Mouse (Mus musculus) erythroblast, embryonic 14.5 days (primary cell): ENCODE measurements around the gene D1Ertd622e. TPM values are rescaled to one million over a fixed set of nuclear protein-coding genes. Genes with fewer than 3 reads are reported as not detected.

Experiments used
- H3K27me3 ChIP-seq: 2 replicates; pipeline ENCODE4 v1.6.1; 2012; ENCODE audit warnings: inconsistent platforms; ENCODE audit not compliant: control insufficient read depth
- H3K36me3 ChIP-seq: 2 replicates; pipeline ENCODE4 v1.6.1; 2012; ENCODE audit warnings: mild to moderate bottlenecking, inconsistent platforms; ENCODE audit not compliant: control insufficient read depth
- H3K4me1 ChIP-seq: 2 replicates; pipeline ENCODE4 v1.6.1; 2012; ENCODE audit warnings: inconsistent platforms; ENCODE audit not compliant: control insufficient read depth
- H3K4me3 ChIP-seq: replicated peaks from 2 replicates; pipeline ENCODE3; 2012; ENCODE audit warnings: moderate library complexity, mild to moderate bottlenecking, inconsistent platforms
- H3K9me3 ChIP-seq: 2 replicates; pipeline ENCODE4 v1.6.1; 2012; ENCODE audit warnings: low read length, inconsistent platforms, mixed read lengths; ENCODE audit not compliant: control insufficient read depth
- GATA1 ChIP-seq: IDR thresholded peaks from 2 replicates; pipeline ENCODE4 v1.6.1; 2012; ENCODE audit warnings: low read length, inconsistent platforms, mixed read lengths
- TAL1 ChIP-seq: IDR thresholded peaks from 3 replicates; pipeline ENCODE4 v1.6.1; 2012; ENCODE audit warnings: low read length, inconsistent platforms, mixed read lengths
- polyA plus RNA-seq: library from polyadenylated mRNA; stranded (reverse); fragments of >175 nt; gene quantifications from 2 replicates; pipeline ENCODE4 v1.2.3, GENCODE M21; 2012

D1Ertd622e gene
- polyA plus RNA-seq, 1 experiment: 3.7 TPM

GRCm38 (mm10) chr1:97676115-97676514 lies 14.2 kb upstream of the D1Ertd622e start:
- Histone ChIP-seq H3K4me3 (no peak overlapping the region), H3K27me3 (peaks cover 2% of the 10 kb centered on the region; the same call in 1 of the 2 replicates), H3K36me3 (no peaks in the 10 kb centered on the region), H3K4me1 (peaks cover 5% of the 10 kb centered on the region), H3K9me3 (no peaks in the 10 kb centered on the region)
- TF ChIP-seq TAL1 (no peak), GATA1 (no peak)

DNA sequence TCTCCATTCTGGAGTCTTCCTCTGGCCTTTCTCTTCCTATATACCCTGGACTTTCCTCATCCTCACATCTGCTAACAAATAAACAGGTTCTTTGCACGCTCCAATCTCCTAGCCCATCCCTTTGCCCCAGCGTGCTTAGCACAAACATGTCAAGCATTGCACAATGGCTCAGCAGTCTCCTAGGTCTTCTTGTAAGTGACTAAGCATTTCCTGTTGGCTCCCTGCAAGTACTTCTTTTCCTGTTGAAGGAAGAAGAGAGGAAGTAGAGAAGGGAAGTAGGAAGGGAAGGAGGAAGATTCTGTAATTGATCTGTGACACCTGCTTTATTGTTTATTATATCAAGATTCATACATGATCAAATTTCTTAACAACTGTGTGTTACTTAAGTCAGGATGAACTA lies 11.0 kb upstream of the D1Ertd622e start:
- Histone ChIP-seq H3K4me3 (no peak overlapping the region), H3K9me3 (no peaks in the 10 kb centered on the region), H3K27me3 (peaks cover 13% of the 10 kb centered on the region), H3K36me3 (no peaks in the 10 kb centered on the region), H3K4me1 (peaks cover 5% of the 10 kb centered on the region)
- TF ChIP-seq GATA1 (no peak), TAL1 (no peak)

- Histone ChIP-seq H3K4me1 (peaks cover 5% of the 10 kb centered on the region), H3K4me3 (no peak overlapping the region), H3K27me3 (peaks cover 34% of the 10 kb centered on the region), H3K36me3 (no peaks in the 10 kb centered on the region), H3K9me3 (no peaks in the 10 kb centered on the region)
- TF ChIP-seq TAL1 (no peak), GATA1 (no peak)
Measured at GRCm38 (mm10) chr1:97667288-97667687, 5.4 kb upstream of the D1Ertd622e start.

GRCm38 (mm10) chr1:97662324-97662723 lies 450 bp upstream of the D1Ertd622e start:
- Histone ChIP-seq H3K4me1 (peaks cover 27% of the 10 kb centered on the region), H3K27me3 (peaks cover 23% of the 10 kb centered on the region), H3K4me3 (peak overlapping the region; percentile 97), H3K36me3 (peaks cover 28% of the 10 kb centered on the region), H3K9me3 (no peaks in the 10 kb centered on the region)
- TF ChIP-seq GATA1 (no peak), TAL1 (no peak)

GRCm38 (mm10) chr1:97660687-97661405 lies 1.0 kb downstream of the D1Ertd622e start:
- H3K27me3 ChIP-seq: peaks cover 21% of the 10 kb centered on the region

DNA sequence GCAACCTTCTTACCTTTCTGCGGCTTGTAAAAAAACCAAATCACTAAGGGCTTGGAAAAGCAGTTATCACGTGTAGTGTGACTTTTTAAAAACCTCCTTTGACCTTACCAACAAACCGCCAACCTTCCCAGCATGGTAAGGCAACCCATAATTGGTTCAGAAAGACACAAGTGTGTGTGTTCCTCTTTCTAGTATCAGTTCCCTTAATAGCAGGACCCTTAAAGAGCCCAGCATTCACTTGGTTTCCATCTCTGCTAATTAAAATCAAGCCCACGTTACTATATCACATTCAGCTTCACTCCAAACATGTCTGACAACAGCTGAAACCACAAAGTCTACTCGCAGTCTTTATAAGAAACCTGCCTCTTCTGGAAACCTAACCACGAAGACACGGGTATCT lies 2.5 kb downstream of the D1Ertd622e start:
- Histone ChIP-seq H3K9me3 (no peaks in the 10 kb centered on the region), H3K4me3 (peak overlapping the region; percentile 97), H3K27me3 (peaks cover 13% of the 10 kb centered on the region), H3K4me1 (peaks cover 54% of the 10 kb centered on the region), H3K36me3 (peaks cover 57% of the 10 kb centered on the region)
- TF ChIP-seq GATA1: no peak
- no peak for TF ChIP-seq TAL1

More at GRCm38 (mm10) chr1:97660687-97661405, 1.0 kb downstream of the D1Ertd622e start:
- Histone ChIP-seq H3K4me3 (peak overlapping the region; percentile 97), H3K4me1 (peaks cover 42% of the 10 kb centered on the region), H3K9me3 (no peaks in the 10 kb centered on the region), H3K36me3 (peaks cover 43% of the 10 kb centered on the region)
- TF ChIP-seq GATA1: peak; percentile 96
- TF ChIP-seq TAL1: peak; percentile 94

- Histone ChIP-seq H3K4me3 (peak overlapping the region; percentile 97), H3K27me3 (peaks cover 4% of the 10 kb centered on the region), H3K36me3 (peaks cover 73% of the 10 kb centered on the region), H3K4me1 (peaks cover 63% of the 10 kb centered on the region), H3K9me3 (no peaks in the 10 kb centered on the region)
- TF ChIP-seq GATA1: no peak
- no peak for TF ChIP-seq TAL1
Measured at GRCm38 (mm10) chr1:97657786-97658185, 4.1 kb downstream of the D1Ertd622e start.

GRCm38 (mm10) chr1:97657201-97657600 lies 4.7 kb downstream of the D1Ertd622e start:
- peaks cover 79% of the 10 kb centered on the region for H3K36me3 ChIP-seq
- TF ChIP-seq TAL1 (no peak), GATA1 (no peak)
- peaks cover 64% of the 10 kb centered on the region for H3K4me1 ChIP-seq
- H3K9me3 ChIP-seq: no peaks in the 10 kb centered on the region
- H3K27me3 ChIP-seq: no peaks in the 10 kb centered on the region
- H3K4me3 ChIP-seq: peak overlapping the region; percentile 97

DNA sequence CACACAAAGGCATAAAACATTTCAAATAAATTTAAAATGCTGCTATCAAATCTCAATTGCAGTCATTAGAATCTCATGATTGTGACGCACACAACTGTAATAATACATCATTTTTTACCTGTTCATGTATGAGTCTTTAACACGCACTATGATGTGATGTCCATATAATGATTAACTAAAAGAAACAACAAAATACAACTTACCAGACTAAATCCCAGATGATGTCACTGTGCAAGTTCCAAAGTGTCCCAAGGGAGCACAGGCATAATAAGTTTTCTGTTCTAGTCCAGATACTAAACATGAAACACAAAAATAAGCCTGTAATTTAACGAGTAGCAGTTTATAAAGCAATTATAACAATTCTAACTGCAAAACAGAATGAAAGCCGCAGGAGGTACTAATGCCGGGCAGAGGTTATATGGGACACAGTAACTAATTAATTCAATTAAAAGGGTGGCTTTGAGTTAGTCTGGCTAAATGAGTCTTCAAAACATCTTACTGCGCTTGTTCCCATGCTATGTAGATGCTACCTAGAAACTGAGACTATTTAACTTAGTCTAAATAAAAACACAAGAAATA lies 7.4 kb downstream of the D1Ertd622e start:
- Histone ChIP-seq H3K36me3 (peaks cover 99% of the 10 kb centered on the region), H3K27me3 (no peaks in the 10 kb centered on the region), H3K4me1 (peaks cover 88% of the 10 kb centered on the region), H3K4me3 (no peak overlapping the region), H3K9me3 (no peaks in the 10 kb centered on the region)
- no peak for TF ChIP-seq TAL1
- TF ChIP-seq GATA1: no peak
